Mouse (Mus musculus) heart, embryonic 15.5 days (tissue): ENCODE results near the gene Ndufab1. TPM values are rescaled to one million over a fixed set of nuclear protein-coding genes. Genes with fewer than 3 reads are reported as not detected.
"Not testable (repeated sequence)": the region's sequence is repeated elsewhere in the genome, so short reads cannot be mapped to it uniquely, and the experiment has no call there.

Experiments
- ATAC-seq: fragments of 200-750 bp; cut with Nextera tagmentation; replicated peaks from 2 replicates; pipeline ENCODE4 v1.8.0; 2017; ENCODE audit warnings: low read depth, moderate TSS enrichment; ENCODE audit not compliant: insufficient number of reproducible peaks, insufficient read depth, low FRiP score
- H3K27ac ChIP-seq: fragments of 300-500 bp; sonication (generic); 2 replicates; pipeline ENCODE4 v1.5.1; 2015; ENCODE audit warnings: mild to moderate bottlenecking, inconsistent platforms
- H3K27me3 ChIP-seq: fragments of 300-500 bp; sonication (generic); 2 replicates; pipeline ENCODE4 v1.6.1; 2015; ENCODE audit warnings: inconsistent platforms
- H3K36me3 ChIP-seq: fragments of 300-500 bp; sonication (generic); 2 replicates; pipeline ENCODE4 v1.6.1; 2015; ENCODE audit warnings: mild to moderate bottlenecking, inconsistent platforms
- H3K4me1 ChIP-seq: fragments of 300-500 bp; sonication (generic); replicated peaks from 2 replicates; pipeline ENCODE4 v1.6.1; 2015; ENCODE audit warnings: inconsistent platforms
- H3K4me2 ChIP-seq: fragments of 300-500 bp; sonication (generic); 2 replicates; pipeline ENCODE4 v1.6.1; 2015; ENCODE audit warnings: inconsistent platforms, mild to moderate bottlenecking, moderate library complexity
- H3K4me3 ChIP-seq: fragments of 300-500 bp; sonication (generic); 2 replicates; pipeline ENCODE4 v1.5.1; 2015; ENCODE audit warnings: mild to moderate bottlenecking, inconsistent platforms
- H3K9ac ChIP-seq: fragments of 300-500 bp; sonication (generic); 2 replicates; pipeline ENCODE4 v1.6.1; 2015; ENCODE audit warnings: mild to moderate bottlenecking, inconsistent platforms
- H3K9me3 ChIP-seq: fragments of 300-500 bp; sonication (generic); replicated peaks from 2 replicates; pipeline ENCODE4 v1.6.1; 2016; ENCODE audit warnings: inconsistent platforms
- WGBS: fragments of 180-500 bp; shearing (Covaris S2); methylation state at CpG from one replicate; pipeline ENCODE4 v1.1.7; 2015; ENCODE audit warnings: mixed read lengths; 5-methylcytosine and 5-hydroxymethylcytosine counted together
- polyA plus RNA-seq: library from polyadenylated mRNA; unstranded; fragments of >200 nt; fragmentation: Nextera tagmentation; extraction: Ambion mirVana; gene quantifications from 2 replicates; pipeline ENCODE4 v1.2.1, GENCODE M21; 2015

Ndufab1 gene
- polyA plus RNA-seq, 1 experiment from 2014 or later: 1,553 TPM

DNA sequence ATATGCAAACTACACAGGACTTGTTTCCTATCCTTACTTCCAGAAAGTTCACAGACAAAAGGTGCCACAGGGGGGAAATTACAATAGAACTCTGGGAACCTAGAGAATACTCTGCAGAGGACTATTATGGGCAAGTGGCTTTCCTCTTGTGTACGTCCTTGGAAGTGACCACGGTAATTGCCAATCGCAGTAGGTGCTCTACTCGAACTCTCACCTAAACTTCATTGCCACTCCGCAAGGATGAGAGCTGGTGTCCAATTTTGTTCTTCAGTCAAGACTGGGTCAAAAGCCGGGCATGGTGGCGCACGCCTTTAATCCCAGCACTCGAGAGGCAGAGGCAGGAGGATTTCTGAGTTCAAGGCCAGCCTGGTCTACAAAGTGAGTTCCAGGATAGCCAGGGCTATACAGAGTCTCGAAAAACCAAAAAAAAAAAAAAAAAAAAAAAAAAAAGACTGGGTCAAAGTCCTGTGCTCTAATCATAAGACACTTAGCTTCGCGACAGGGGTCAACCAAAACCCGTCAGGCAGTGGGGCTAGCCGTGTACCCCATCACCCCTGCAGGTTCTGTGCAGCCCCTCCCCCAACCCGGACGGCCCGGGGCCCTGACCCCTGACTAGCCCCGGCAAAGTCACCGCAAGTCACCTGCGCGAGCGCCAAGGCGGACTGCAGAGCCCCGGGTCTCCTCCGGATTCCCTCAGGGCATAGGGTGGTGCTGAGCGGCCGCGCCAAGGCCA is 506 bp downstream of the Ndufab1 start:
- H3K27ac ChIP-seq: peak overlapping the region; percentile 79
- H3K27me3 ChIP-seq, H3K9me3 ChIP-seq: not testable (repeated sequence)
- H3K36me3 ChIP-seq: peaks cover 24% of the 10 kb centered on the region
- peak overlapping the region; percentile 77 for H3K4me3 ChIP-seq
- peaks cover 25% of the 10 kb centered on the region for H3K4me1 ChIP-seq
- 5% methylated on average over 28 of the region's 28 CpGs for WGBS
- peak overlapping the region; percentile 93 for H3K9ac ChIP-seq
- peak; percentile 80 for ATAC-seq
- H3K4me2 ChIP-seq: peak overlapping the region; percentile 83

DNA sequence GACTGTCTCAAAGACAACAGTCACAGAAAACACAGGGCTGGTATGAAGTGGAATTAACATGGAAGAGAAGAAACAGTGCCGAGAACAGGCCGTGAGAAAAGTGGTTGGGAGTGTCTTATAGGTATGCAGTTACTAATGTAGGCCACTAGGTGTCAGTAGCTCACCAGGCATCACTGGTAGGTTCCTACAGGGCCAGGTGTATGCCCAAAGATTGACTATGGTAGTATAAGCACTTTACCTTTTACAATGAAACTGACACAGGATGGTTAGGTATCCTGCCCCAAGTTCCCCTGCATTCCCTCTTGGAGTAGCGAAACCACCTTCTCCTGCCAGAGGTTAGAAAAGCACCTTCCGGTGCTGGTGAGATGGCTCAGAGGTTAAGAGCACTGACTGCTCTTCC is 2.5 kb downstream of the Ndufab1 start:
- Histone ChIP-seq H3K27ac (no peak overlapping the region), H3K36me3 (peaks cover 43% of the 10 kb centered on the region), H3K9me3 (no peaks in the 10 kb centered on the region), H3K4me3 (no peak overlapping the region), H3K4me2 (no peak overlapping the region), H3K4me1 (peaks cover 25% of the 10 kb centered on the region), H3K9ac (no peak overlapping the region), H3K27me3 (no peaks in the 10 kb centered on the region)
- ATAC-seq: no peak
- 46% methylated on average over 4 of the region's 4 CpGs for WGBS

DNA sequence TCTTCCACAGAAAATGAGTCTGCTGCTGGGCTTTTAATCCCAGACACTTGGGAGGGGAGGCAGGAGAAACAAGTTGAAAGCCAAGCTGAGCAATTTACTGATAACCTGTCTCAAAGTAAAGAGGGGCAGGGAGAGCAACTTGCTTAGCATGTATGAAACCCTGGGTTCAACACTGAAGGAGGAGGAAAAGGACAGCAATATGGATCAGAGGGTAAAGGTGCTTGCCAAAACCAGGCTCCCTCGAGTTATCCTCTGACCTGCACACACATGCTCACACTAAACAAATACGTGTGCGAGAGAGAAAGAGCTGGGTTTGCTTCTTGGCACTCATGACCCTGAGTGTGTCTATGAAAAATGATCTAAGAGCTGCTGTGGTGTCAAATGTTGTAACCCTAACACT is 3.7 kb downstream of the Ndufab1 start:
- Histone ChIP-seq H3K9me3 (no peaks in the 10 kb centered on the region), H3K9ac (no peak overlapping the region), H3K27ac (no peak overlapping the region), H3K36me3 (peaks cover 56% of the 10 kb centered on the region), H3K4me3 (no peak overlapping the region), H3K4me1 (peaks cover 25% of the 10 kb centered on the region), H3K27me3 (no peaks in the 10 kb centered on the region), H3K4me2 (no peak overlapping the region)
- 91% methylated on average over 3 of the region's 3 CpGs for WGBS
- no peak for ATAC-seq

DNA sequence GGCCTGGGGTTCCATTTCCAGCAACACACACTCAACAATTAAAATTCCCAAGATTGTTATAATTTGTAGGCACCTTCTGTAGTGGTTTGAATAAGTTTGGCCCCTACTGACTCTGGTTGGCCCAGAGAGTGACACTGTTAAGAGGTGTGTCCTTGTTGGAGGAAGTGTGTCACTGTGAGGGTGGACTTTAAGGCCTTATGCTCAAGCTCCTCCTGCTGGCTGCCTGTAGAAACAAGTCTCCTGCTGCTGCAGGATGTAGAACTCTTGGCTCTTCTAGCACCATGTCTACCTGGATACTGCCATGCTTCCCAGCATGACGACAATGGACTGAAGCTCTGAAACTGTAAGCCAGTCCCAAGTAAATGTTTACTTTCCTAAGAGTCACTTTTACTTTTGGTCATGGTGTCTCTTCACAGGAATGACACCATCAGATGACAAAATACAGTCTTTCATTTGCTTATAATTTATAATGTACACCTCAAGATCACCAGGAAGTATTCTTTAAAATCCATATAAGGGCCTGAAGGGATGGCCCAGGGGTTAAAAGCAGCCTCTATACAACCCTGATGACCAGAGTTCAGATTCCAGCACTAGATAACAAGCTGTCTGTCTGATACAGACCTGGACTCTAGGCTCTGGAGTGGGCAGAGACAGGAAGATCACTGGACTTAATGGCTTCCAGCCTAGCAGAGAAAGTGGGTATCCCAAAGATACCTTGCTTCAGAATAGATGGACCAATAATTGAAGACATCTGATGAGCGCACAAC is 6.9 kb downstream of the Ndufab1 start:
- ATAC-seq: no peak
- H3K4me3 ChIP-seq: no peak overlapping the region
- no peak overlapping the region for H3K27ac ChIP-seq
- H3K4me2 ChIP-seq: no peak overlapping the region
- H3K9ac ChIP-seq: no peak overlapping the region
- no peaks in the 10 kb centered on the region for H3K27me3 ChIP-seq
- peaks cover 87% of the 10 kb centered on the region for H3K36me3 ChIP-seq
- 91% methylated on average over 2 of the region's 2 CpGs for WGBS
- H3K9me3 ChIP-seq: no peaks in the 10 kb centered on the region
- peaks cover 8% of the 10 kb centered on the region for H3K4me1 ChIP-seq

DNA sequence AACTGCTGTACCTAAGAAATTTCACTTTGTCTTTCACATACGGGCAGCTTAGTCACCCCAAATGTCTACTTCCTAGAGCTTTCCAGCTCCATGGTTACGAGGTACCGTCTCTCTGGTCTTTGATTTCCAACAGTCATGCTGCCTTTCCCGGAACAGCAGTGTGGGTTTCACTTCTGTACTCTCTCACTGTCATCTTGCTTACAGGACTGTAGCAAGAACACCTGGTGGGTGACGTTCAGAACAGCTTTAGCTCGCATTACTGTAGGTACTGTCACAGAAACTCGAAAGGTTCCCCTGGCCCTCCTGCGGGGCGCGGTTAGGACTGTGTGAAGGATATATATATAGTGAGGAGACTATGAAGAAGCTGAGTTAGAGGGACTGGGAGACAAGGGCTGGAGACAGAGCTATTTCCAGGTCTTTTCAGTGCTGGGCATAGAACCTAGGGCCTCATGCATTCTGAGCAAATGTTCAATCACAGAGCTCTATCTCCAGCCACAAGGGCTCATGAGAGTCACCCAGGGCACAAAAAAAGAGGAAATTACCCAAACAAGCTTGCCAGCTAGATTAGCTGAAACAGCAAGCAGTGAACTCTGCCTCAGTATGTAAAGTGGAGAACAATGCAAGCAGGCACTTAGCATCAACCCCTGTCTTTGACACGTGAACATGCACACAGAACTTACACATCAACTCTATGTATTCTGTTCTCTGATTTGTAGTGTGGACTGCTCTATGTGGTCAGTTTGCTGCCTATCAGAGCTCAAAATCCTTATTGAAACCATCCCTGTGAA is 14.3 kb downstream of the Ndufab1 start:
- no peak overlapping the region for H3K9ac ChIP-seq
- peaks cover 65% of the 10 kb centered on the region for H3K36me3 ChIP-seq
- no peak overlapping the region for H3K27ac ChIP-seq
- 0 out of 2 replicates have a peak, but pooled peaks cover 4% of the 10 kb centered on the region for H3K4me1 ChIP-seq
- no peaks in the 10 kb centered on the region for H3K27me3 ChIP-seq
- H3K4me3 ChIP-seq: no peak overlapping the region
- ATAC-seq: no peak
- no peak overlapping the region for H3K4me2 ChIP-seq
- no peaks in the 10 kb centered on the region for H3K9me3 ChIP-seq
- 86% methylated on average over 11 of the region's 11 CpGs for WGBS

DNA sequence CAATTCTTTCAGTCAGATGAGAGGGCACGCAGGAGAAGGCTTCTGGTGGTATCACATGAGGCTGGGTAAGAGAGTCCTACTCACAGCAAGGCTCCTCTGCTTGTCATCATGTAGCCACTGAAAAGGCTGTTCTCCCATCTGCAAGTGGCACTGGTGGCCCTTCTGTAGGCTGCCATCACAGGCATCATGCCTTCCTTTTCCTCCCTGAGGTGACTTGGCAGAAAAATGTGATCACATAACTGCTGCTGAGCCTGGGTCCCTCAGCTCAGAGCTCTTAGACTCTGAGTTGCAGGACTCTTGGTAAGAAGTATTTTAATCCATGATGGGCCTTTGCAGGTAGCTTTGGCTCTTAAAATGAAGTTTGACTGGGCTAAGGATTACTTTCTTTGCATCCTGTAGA is 20.6 kb downstream of the Ndufab1 start:
- H3K27me3 ChIP-seq: no peaks in the 10 kb centered on the region
- H3K27ac ChIP-seq: no peak overlapping the region
- no peak for ATAC-seq
- whole genome bisulfite sequencing: 90% methylated on average over 1 of the region's 1 CpGs
- no peak overlapping the region for H3K4me3 ChIP-seq
- no peak overlapping the region for H3K4me2 ChIP-seq
- peaks cover 58% of the 10 kb centered on the region for H3K36me3 ChIP-seq
- 0 out of 2 replicates have a peak, but pooled peaks cover 2% of the 10 kb centered on the region for H3K4me1 ChIP-seq
- H3K9ac ChIP-seq: no peak overlapping the region
- H3K9me3 ChIP-seq: no peaks in the 10 kb centered on the region

DNA sequence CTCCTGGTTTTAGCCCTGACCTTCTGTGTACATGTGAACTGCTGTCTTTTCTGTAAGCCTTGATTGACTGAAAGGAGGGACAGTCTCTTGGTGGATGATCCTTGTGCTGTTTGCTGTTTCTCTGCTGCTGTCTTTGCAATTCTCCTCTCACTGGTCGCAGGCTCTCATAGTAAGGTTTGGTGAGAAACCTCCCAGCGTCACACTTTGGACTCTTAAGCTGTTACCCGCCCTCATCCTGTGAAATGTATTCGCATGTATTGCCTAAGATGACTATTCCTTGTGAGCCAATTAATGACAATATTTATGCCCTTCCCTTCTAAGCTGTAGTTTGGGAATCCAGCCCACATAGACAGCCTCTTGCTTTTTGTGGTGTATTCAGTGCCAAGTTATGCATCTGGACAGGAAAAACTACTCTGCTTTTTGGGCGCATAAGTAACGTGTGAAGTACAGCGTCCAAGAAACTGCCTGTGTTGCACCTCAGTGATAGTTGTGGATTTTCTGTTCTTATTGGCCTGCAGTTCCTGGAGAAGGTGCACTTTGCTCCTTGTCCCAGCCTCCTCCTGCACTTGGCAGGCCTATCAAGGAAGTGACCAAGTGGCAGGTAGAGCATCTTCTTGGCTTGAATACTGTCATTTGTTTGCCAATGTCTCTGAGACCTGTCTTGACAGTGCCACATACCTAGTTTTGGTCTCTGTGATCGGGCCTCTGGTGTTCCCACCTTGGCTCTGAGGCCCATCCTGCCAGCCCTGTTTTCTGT is 21.7 kb downstream of the Ndufab1 start:
- ATAC-seq: no peak
- Histone ChIP-seq H3K4me1 (0 out of 2 replicates have a peak, but pooled peaks cover 2% of the 10 kb centered on the region), H3K36me3 (peaks cover 65% of the 10 kb centered on the region), H3K27me3 (no peaks in the 10 kb centered on the region), H3K9ac (no peak overlapping the region), H3K9me3 (no peaks in the 10 kb centered on the region), H3K4me3 (no peak overlapping the region), H3K4me2 (no peak overlapping the region), H3K27ac (no peak overlapping the region)
- 87% methylated on average over 8 of the region's 8 CpGs for WGBS

DNA sequence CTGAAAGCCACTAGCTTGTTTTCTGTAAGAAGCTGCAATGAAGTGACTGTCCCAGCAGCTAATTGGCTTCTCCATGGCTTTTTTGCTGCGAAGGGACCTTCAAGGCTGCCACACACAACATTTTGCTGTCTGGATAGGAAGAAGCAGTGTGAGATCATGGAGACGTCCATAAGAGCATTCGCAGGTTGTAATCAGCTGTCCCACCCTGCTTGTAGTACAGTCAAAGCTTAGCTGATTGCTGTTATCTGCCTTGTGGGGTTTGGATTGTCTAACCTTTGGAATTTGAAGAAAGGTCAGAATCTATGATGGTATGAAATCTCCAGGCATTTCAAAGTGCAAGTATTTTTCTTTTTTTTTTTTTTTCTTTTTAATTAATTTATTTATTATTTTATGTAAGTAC is 27.3 kb downstream of the Ndufab1 start:
- Histone ChIP-seq H3K27ac (no peak overlapping the region), H3K4me3 (no peak overlapping the region), H3K36me3 (peaks cover 87% of the 10 kb centered on the region), H3K4me1 (peaks cover 9% of the 10 kb centered on the region), H3K9me3 (no peaks in the 10 kb centered on the region), H3K4me2 (no peak overlapping the region), H3K9ac (no peak overlapping the region), H3K27me3 (no peaks in the 10 kb centered on the region)
- ATAC-seq: no peak
- 66% methylated on average over 3 of the region's 3 CpGs for whole genome bisulfite sequencing

DNA sequence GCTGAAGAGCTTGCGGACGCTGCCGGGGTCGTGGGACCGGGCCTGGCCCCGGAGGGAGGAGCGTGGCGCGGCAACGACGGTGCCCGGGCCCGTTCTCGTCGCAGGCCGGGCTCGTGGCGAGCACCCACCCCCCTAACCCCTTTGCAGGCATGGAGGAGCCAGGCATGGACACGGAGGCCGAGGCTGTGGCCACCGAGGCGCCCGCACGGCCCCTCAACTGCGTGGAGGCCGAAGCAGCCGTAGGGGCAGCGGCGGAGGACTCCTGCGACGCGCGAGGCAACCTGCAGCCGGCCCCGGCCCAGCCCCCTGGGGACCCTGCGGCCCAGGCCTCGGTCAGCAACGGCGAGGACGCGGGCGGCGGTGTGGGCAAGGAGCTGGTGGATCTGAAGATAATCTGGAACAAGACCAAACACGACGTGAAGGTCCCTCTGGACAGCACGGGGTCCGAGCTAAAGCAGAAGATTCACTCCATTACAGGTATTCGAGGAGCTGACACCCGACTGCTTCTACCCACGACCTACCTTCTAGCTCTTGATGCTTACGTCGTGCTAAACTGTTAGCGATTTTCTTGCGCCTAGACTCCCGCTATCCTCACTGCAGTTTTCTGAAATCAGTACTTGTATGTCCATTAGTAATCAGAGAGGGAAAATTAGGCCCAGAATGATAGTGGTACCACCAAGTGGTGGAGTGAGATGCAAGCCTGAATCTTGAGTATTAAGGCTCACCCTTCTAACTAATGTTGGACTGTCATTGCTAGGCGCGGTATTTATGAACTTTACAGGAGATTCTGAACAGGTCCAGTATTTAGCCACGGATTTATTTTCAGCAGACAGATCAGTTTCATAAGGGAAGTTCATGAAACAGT is 33.9 kb downstream of the Ndufab1 start:
- under 1% methylated on average over 57 of the region's 58 CpGs for WGBS
- Histone ChIP-seq H3K9ac (peak overlapping the region; percentile 86), H3K27me3 (no peaks in the 10 kb centered on the region), H3K4me3 (peak overlapping the region; percentile 86), H3K9me3 (no peaks in the 10 kb centered on the region), H3K27ac (peak overlapping the region; percentile 94), H3K4me2 (peak overlapping the region; percentile 67), H3K36me3 (peaks cover 34% of the 10 kb centered on the region), H3K4me1 (peaks cover 31% of the 10 kb centered on the region)
- ATAC-seq: peak; percentile 17; the same call in 1 of the 2 replicates

DNA sequence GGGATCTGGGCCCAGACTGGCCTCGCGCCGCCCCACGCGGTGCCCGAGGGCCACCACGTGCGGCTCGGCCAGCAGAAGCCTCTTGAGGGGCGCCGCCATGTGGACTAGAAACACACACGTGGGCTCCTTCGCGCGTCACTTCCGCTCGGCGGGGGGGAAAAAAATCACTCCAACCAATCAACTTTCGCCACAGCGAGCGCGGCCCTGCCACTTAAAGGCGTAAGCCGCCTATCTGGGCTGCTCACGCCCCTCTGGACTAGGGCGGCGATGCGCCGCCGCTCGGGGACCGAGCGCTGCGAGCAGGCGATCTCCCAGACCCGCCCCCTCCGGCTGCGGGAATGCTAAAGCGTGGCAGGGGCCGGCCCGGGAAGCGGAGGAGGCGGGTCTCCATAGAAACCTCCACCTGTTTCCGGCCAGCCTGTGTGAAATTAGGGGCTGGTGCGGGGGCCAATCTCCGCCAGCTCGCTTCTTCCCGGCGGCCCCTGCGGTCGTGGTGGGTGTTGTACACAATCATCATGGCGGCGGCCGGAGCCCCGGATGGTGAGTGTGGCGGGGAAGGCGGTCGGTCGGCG is 34.7 kb downstream of the Ndufab1 start, which contains the start of the genes Ubfd1 and Ears2:
Ubfd1 (plus strand) TSS at position 231 of the 572 bp plus-strand sequence.
Ears2 (minus strand) TSS at position 319 of the 572 bp plus-strand sequence.
- WGBS: under 1% methylated on average over 60 of the region's 60 CpGs
- no peaks in the 10 kb centered on the region for H3K9me3 ChIP-seq

More for the DNA sequence above, 34.7 kb downstream of the Ndufab1 start, which contains the start of the genes Ubfd1 and Ears2:
- Histone ChIP-seq H3K4me1 (peaks cover 31% of the 10 kb centered on the region), H3K9ac (peak within 1 kb of the TSS; percentile 86), H3K4me3 (peak within 1 kb of the TSS; percentile 86), H3K4me2 (peak within 1 kb of the TSS; percentile 67), H3K27ac (peak within 1 kb of the TSS; percentile 94), H3K27me3 (no peaks in the 10 kb centered on the region), H3K36me3 (peaks cover 33% of the 10 kb centered on the region)
- peak; percentile 99 for ATAC-seq
